Mouse (Mus musculus) brain, embryonic 14.5 days (tissue): ENCODE results near the gene Ctdspl.

Experiments used
- CTCF ChIP-seq: fragments of 200-500 bp; IDR thresholded peaks from 2 replicates; pipeline ENCODE4 v1.5.1; 2012; ENCODE audit warnings: inconsistent platforms, mild to moderate bottlenecking, moderate library complexity, borderline replicate concordance; ENCODE audit not compliant: insufficient read depth, insufficient read length; ENCODE audit errors: extremely low read depth
- POLR2A ChIP-seq: fragments of 200-500 bp; IDR thresholded peaks from 2 replicates; pipeline ENCODE4 v1.6.1; 2012; ENCODE audit warnings: mild to moderate bottlenecking, inconsistent platforms, borderline replicate concordance; ENCODE audit not compliant: poor library complexity, insufficient read depth, insufficient read length, severe bottlenecking; ENCODE audit errors: extremely low read depth

GRCm38 (mm10) chr9:119091581-119092310 is 165.5 kb downstream of the Ctdspl start:
- no peak for TF ChIP-seq CTCF
- no peak for TF ChIP-seq POLR2A
